Mouse (Mus musculus) frontal cortex, postnatal 14 days (tissue): ENCODE measurements around the gene Mucl3.
A peak's percentile ranks its signal among the peaks of the same experiment; 100 is the strongest.

Experiments
- DNase-seq, 2 experiments: peaks; one replicate each; pipeline ENCODE4 v3.0.0; 2022; ENCODE audit warnings: low spot score in 2 of 2

Mucl3 gene

GRCm38 (mm10) chr17:35643609-35644236 lies at the start of gene Mucl3:
TSS of gene Mucl3 (minus strand) at chr17:35643695.
- DNase-seq: no peak

- no peak for DNase-seq
These were observed 48.9 kb upstream of the Mucl3 start for GRCm38 (mm10) chr17:35692368-35692767.

- DNase-seq: no peak
These were observed 48.3 kb upstream of the Mucl3 start for GRCm38 (mm10) chr17:35691811-35692210.

GRCm38 (mm10) chr17:35689936-35690645 lies 46.6 kb upstream of the Mucl3 start:
- no peak for DNase-seq

GRCm38 (mm10) chr17:35688347-35689175 lies 45.1 kb upstream of the Mucl3 start:
- no peak for DNase-seq

- no peak for DNase-seq
These were observed 41.6 kb upstream of the Mucl3 start for GRCm38 (mm10) chr17:35685061-35685460.

- DNase-seq: no peak
These were observed 38.5 kb upstream of the Mucl3 start for GRCm38 (mm10) chr17:35681986-35682385.

- DNase-seq: no peak
These were observed 37.1 kb upstream of the Mucl3 start for GRCm38 (mm10) chr17:35680591-35680990.

GRCm38 (mm10) chr17:35673416-35674035 lies 30.0 kb upstream of the Mucl3 start, which contains the start of gene Gtf2h4:
TSS of gene Gtf2h4 (minus strand) at chr17:35673739.
- DNase-seq: peak; percentile 82 to 85

GRCm38 (mm10) chr17:35672527-35672926 lies 29.0 kb upstream of the Mucl3 start:
- no peak for DNase-seq

GRCm38 (mm10) chr17:35671846-35672245 lies 28.4 kb upstream of the Mucl3 start:
- no peak for DNase-seq

- no peak for DNase-seq
These were observed 26.2 kb upstream of the Mucl3 start for GRCm38 (mm10) chr17:35669731-35670130.

- peak; percentile 94 to 97 for DNase-seq
These were observed 24.0 kb upstream of the Mucl3 start, which contains the start of gene Vars2 for GRCm38 (mm10) chr17:35667334-35668065. TSS of gene Vars2 (minus strand) at chr17:35667592.

- peak in 1 of 2 experiments; percentile 36 for DNase-seq
These were observed 23.4 kb upstream of the Mucl3 start for GRCm38 (mm10) chr17:35666851-35667256.

GRCm38 (mm10) chr17:35665957-35666515 lies 22.5 kb upstream of the Mucl3 start:
- DNase-seq: no peak

GRCm38 (mm10) chr17:35653086-35653485 lies 9.6 kb upstream of the Mucl3 start:
- DNase-seq: no peak

- no peak for DNase-seq
These were observed 5.9 kb upstream of the Mucl3 start for GRCm38 (mm10) chr17:35649429-35649828.

- DNase-seq: no peak
These were observed 4.1 kb downstream of the Mucl3 start for GRCm38 (mm10) chr17:35639352-35639751.

- peak; percentile 39 to 42 for DNase-seq
These were observed 4.9 kb downstream of the Mucl3 start for GRCm38 (mm10) chr17:35638475-35639190.

- no peak for DNase-seq
These were observed 7.1 kb downstream of the Mucl3 start for GRCm38 (mm10) chr17:35636363-35636762.
